Mouse (Mus musculus): ENCODE data around the gene Nwd1. TPM values are rescaled to one million over a fixed set of nuclear protein-coding genes. Genes with fewer than 3 reads are reported as not detected.

Gene Nwd1
- 0.35 and 0.42 TPM in 2 replicates for polyA plus RNA-seq (2016; fragmentation: Nextera tagmentation; extraction: Ambion mirVana)

DNA sequence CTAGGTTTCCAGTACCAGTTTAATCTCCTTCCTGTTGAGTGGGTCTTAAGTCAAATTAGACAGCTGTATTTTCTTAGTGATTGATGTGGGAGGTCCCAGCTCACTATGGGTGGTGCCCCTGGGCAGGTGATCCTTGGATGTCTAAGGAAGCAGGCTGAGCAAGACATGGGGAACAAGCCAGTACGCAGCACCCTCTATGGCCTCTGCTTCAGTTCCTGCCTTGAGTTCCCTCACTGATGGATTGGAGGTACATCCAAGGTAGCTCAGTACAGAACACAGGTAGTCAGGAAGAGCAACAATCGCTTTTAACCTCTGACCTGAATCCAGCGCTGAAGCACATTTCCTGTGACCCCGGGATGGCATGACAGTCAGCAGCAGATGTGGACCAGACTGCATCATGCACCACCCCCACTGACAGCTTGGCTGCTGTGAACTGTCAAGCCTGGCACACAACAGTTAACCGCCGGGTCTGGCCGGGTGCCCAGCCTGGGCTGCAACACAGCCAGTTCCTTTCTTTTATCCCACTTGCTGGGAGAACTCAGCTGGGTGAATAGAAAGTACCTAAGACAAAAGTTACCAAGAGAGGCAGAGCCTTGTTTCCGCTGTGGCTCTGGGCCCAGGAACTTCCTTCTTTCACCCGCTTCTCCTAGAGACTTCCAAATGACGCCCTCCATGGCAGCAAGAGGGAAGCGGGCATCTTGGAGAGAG, at the start of gene Nwd1:
Gene Nwd1 (plus strand): TSS at position 652 of the 708 bp plus-strand sequence.
- Histone ChIP-seq H3K4me2 (replicated peaks) (0 out of 2 replicates have a peak within 1 kb of the TSS, but pooled peaks have one; percentile 2), H3K4me3 (no peak within 1 kb of the TSS), H3K27ac (no peak within 1 kb of the TSS), H3K36me3 (no peaks in the 10 kb centered on the region), H3K9ac (no peak within 1 kb of the TSS), H3K9me3 (no peaks in the 10 kb centered on the region), H3K4me1 (peaks cover 10% of the 10 kb centered on the region), H3K27me3 (replicated peaks) (no peaks in the 10 kb centered on the region)
- peak; percentile 90 for ATAC-seq (ENCODE audit: low FRiP score, low read depth)
- 62% methylated on average over 11 of the region's 11 CpGs for WGBS

- no peak overlapping the region for H3K4me2 ChIP-seq (replicated peaks)
- H3K9ac ChIP-seq: no peak overlapping the region
- WGBS: 88% methylated on average over 1 of the region's 1 CpGs
- H3K4me3 ChIP-seq: no peak overlapping the region
- no peak overlapping the region for H3K27ac ChIP-seq
- peaks cover 10% of the 10 kb centered on the region for H3K4me1 ChIP-seq
- no peaks in the 10 kb centered on the region for H3K9me3 ChIP-seq
- no peaks in the 10 kb centered on the region for H3K36me3 ChIP-seq
- no peaks in the 10 kb centered on the region for H3K27me3 ChIP-seq (replicated peaks)
- peak; percentile 7; the same call in 1 of the 2 replicates for ATAC-seq (ENCODE audit: low FRiP score, low read depth)
Observed at GRCm38 (mm10) chr8:72642885-72643284, 3.6 kb upstream of the Nwd1 start.

DNA sequence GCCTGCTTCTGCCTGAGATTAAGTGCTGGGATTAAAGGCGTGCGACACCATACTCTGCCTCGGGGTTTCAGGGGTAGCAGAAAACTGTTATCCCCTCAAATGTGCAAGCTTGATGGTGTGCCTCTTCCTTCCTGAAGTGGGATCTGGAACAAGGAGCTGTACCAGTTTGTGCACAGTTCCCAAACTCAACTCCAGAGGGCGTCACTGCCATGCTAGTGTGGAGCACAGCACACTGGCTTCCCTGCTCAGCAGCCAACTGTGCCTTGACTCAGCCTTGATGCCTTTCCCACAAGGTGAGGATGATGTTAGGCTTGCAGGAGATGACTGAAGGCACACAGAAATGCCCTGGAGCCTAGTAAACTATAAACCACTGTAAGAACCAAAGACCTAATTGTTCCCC, 1.9 kb upstream of the Nwd1 start:
- no peak overlapping the region for H3K4me3 ChIP-seq
- no peak for ATAC-seq (ENCODE audit: low FRiP score, low read depth)
- H3K27me3 ChIP-seq (replicated peaks): no peaks in the 10 kb centered on the region
- 68% methylated on average over 4 of the region's 4 CpGs for WGBS
- H3K9me3 ChIP-seq: no peaks in the 10 kb centered on the region
- peaks cover 10% of the 10 kb centered on the region for H3K4me1 ChIP-seq
- H3K36me3 ChIP-seq: no peaks in the 10 kb centered on the region
- H3K27ac ChIP-seq: no peak overlapping the region
- no peak overlapping the region for H3K4me2 ChIP-seq (replicated peaks)
- H3K9ac ChIP-seq: no peak overlapping the region

- Histone ChIP-seq H3K9ac (no peak overlapping the region), H3K4me2 (replicated peaks) (0 out of 2 replicates have a peak overlapping the region, but pooled peaks have one; percentile 2), H3K4me1 (peaks cover 10% of the 10 kb centered on the region), H3K27me3 (replicated peaks) (no peaks in the 10 kb centered on the region), H3K9me3 (no peaks in the 10 kb centered on the region), H3K4me3 (no peak overlapping the region), H3K36me3 (no peaks in the 10 kb centered on the region), H3K27ac (no peak overlapping the region)
- WGBS: 76% methylated on average over 5 of the region's 5 CpGs
- ATAC-seq (ENCODE audit: low FRiP score, low read depth): peak; percentile 52; the same call in 1 of the 2 replicates
Observed at GRCm38 (mm10) chr8:72646768-72647143, 245 bp downstream of the Nwd1 start.

GRCm38 (mm10) chr8:72650697-72651096, 4.2 kb downstream of the Nwd1 start:
- Histone ChIP-seq H3K4me2 (replicated peaks) (no peak overlapping the region), H3K9me3 (no peaks in the 10 kb centered on the region), H3K4me1 (peaks cover 21% of the 10 kb centered on the region), H3K27me3 (replicated peaks) (no peaks in the 10 kb centered on the region), H3K9ac (no peak overlapping the region), H3K27ac (no peak overlapping the region), H3K36me3 (no peaks in the 10 kb centered on the region), H3K4me3 (no peak overlapping the region)
- WGBS: 96% methylated on average over 2 of the region's 2 CpGs
- ATAC-seq (ENCODE audit: low FRiP score, low read depth): no peak

GRCm38 (mm10) chr8:72654565-72655521, 8.3 kb downstream of the Nwd1 start:
- WGBS: 23% methylated on average over 13 of the region's 13 CpGs

GRCm38 (mm10) chr8:72655522-72655912, 9.0 kb downstream of the Nwd1 start:
- no peak overlapping the region for H3K4me3 ChIP-seq
- ATAC-seq (ENCODE audit: low FRiP score, low read depth): peak; percentile 76

More at GRCm38 (mm10) chr8:72654565-72655521, 8.3 kb downstream of the Nwd1 start:
- H3K4me2 ChIP-seq (replicated peaks): peak overlapping the region; percentile 36
- no peaks in the 10 kb centered on the region for H3K36me3 ChIP-seq
- peaks cover 15% of the 10 kb centered on the region for H3K4me1 ChIP-seq
- no peaks in the 10 kb centered on the region for H3K9me3 ChIP-seq
- peak overlapping the region; percentile 57 for H3K27ac ChIP-seq
- no peak overlapping the region for H3K9ac ChIP-seq
- H3K4me3 ChIP-seq: no peak overlapping the region
- no peaks in the 10 kb centered on the region for H3K27me3 ChIP-seq (replicated peaks)
- ATAC-seq (ENCODE audit: low FRiP score, low read depth): peak; percentile 96

DNA sequence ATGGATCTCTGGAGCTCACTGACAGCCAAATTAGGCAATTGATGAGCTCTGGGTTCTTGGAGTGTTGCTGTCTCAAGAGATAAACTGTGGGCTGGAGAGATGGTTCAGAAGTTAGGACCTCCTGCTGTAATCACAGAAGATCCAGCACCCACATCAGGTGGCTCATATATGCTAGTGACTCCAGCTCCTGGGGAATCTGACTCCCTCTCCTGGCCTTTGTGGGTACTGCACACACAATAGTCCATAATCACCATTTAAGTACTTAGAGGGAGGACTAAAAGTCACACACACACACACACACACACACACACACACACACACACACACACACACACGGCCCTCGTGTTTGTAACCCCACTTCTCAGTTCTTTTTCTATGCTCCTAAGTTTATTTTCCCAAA, 13.5 kb downstream of the Nwd1 start:
- peaks cover 11% of the 10 kb centered on the region for H3K4me1 ChIP-seq
- 90% methylated on average over 2 of the region's 2 CpGs for WGBS
- ATAC-seq (ENCODE audit: low FRiP score, low read depth): no peak
- H3K4me2 ChIP-seq (replicated peaks): no peak overlapping the region
- H3K9me3 ChIP-seq: no peaks in the 10 kb centered on the region
- no peak overlapping the region for H3K27ac ChIP-seq
- H3K9ac ChIP-seq: no peak overlapping the region
- H3K4me3 ChIP-seq: no peak overlapping the region
- H3K27me3 ChIP-seq (replicated peaks): no peaks in the 10 kb centered on the region
- no peaks in the 10 kb centered on the region for H3K36me3 ChIP-seq

More at GRCm38 (mm10) chr8:72655522-72655912, 9.0 kb downstream of the Nwd1 start:
- Histone ChIP-seq H3K36me3 (no peaks in the 10 kb centered on the region), H3K4me2 (replicated peaks) (peak overlapping the region; percentile 36), H3K9ac (no peak overlapping the region), H3K27ac (0 out of 2 replicates have a peak overlapping the region, but pooled peaks have one; percentile 57), H3K9me3 (no peaks in the 10 kb centered on the region), H3K4me1 (peaks cover 15% of the 10 kb centered on the region), H3K27me3 (replicated peaks) (no peaks in the 10 kb centered on the region)
- 59% methylated on average over 3 of the region's 3 CpGs for WGBS

GRCm38 (mm10) chr8:72664107-72664652, 17.7 kb downstream of the Nwd1 start:
- Histone ChIP-seq H3K9ac (no peak overlapping the region), H3K27ac (no peak overlapping the region), H3K27me3 (replicated peaks) (no peaks in the 10 kb centered on the region), H3K4me2 (replicated peaks) (no peak overlapping the region), H3K36me3 (no peaks in the 10 kb centered on the region), H3K4me1 (no peaks in the 10 kb centered on the region), H3K4me3 (no peak overlapping the region), H3K9me3 (no peaks in the 10 kb centered on the region)
- WGBS: 83% methylated on average over 3 of the region's 3 CpGs
- ATAC-seq (ENCODE audit: low FRiP score, low read depth): no peak

DNA sequence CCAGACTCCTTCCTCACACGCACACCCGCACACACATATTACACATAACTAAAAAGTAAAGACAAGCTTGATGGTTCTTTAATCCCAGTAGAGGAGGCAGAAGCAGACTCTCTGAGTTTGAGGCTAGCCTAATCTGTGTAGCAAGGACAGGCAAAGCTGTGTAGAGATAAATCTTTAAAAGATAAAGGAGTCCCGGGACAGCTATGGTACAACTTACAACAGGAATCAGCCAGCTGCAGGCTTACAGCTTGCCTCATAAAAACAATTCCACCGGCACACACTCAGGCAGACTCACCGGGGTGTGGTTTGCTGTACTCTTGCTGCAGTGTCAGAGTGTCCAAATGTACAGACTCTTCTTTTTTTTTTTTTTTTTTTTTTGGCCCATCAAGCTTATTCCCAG, 18.2 kb downstream of the Nwd1 start:
- Histone ChIP-seq H3K27me3 (replicated peaks) (no peaks in the 10 kb centered on the region), H3K9me3 (no peaks in the 10 kb centered on the region), H3K4me1 (no peaks in the 10 kb centered on the region), H3K36me3 (no peaks in the 10 kb centered on the region), H3K4me3 (no peak overlapping the region), H3K27ac (no peak overlapping the region), H3K4me2 (replicated peaks) (no peak overlapping the region), H3K9ac (no peak overlapping the region)
- no peak for ATAC-seq (ENCODE audit: low FRiP score, low read depth)
- 77% methylated on average over 5 of the region's 5 CpGs for WGBS

GRCm38 (mm10) chr8:72665405-72665804, 18.9 kb downstream of the Nwd1 start:
- H3K27me3 ChIP-seq (replicated peaks): no peaks in the 10 kb centered on the region
- no peak overlapping the region for H3K4me3 ChIP-seq
- WGBS: 76% methylated on average over 5 of the region's 5 CpGs
- no peak for ATAC-seq (ENCODE audit: low FRiP score, low read depth)
- no peaks in the 10 kb centered on the region for H3K9me3 ChIP-seq
- no peak overlapping the region for H3K9ac ChIP-seq
- no peaks in the 10 kb centered on the region for H3K4me1 ChIP-seq
- no peak overlapping the region for H3K4me2 ChIP-seq (replicated peaks)
- H3K36me3 ChIP-seq: no peaks in the 10 kb centered on the region
- H3K27ac ChIP-seq: no peak overlapping the region

DNA sequence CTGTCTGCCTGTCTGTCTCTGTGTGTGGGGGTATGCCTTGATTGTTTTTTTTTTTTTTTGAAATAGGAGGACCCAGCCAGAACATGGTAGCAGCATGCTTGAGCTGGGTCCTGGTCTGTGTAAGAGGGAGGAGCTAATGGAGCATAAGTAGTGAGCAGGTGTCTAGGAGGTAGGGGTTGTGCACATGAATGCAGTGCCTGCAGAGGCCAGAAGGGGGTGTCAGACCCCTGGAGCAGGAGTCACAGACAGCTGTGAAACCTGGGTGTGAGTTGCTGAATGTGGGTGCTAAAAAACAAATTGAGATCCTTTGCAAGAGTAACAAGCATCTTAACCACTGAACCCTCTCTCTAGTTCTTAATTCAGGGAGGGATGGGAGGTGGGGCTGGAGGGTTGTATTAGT, 22.4 kb downstream of the Nwd1 start:
- no peaks in the 10 kb centered on the region for H3K4me1 ChIP-seq
- no peak overlapping the region for H3K4me3 ChIP-seq
- H3K27ac ChIP-seq: no peak overlapping the region
- no peaks in the 10 kb centered on the region for H3K9me3 ChIP-seq
- H3K36me3 ChIP-seq: no peaks in the 10 kb centered on the region
- H3K4me2 ChIP-seq (replicated peaks): no peak overlapping the region
- ATAC-seq (ENCODE audit: low FRiP score, low read depth): no peak
- no peak overlapping the region for H3K9ac ChIP-seq
- H3K27me3 ChIP-seq (replicated peaks): no peaks in the 10 kb centered on the region

Data from neural tube, embryonic 12.5 days (tissue).